Mouse (Mus musculus) neural tube, embryonic 14.5 days (tissue): ENCODE results near the gene Myh7. TPM values are rescaled to one million over a fixed set of nuclear protein-coding genes. Genes with fewer than 3 reads are reported as not detected.
"Not testable (repeated sequence)": the region's sequence is repeated elsewhere in the genome, so short reads cannot be mapped to it uniquely, and the experiment has no call there.

Experiments used
- ATAC-seq: fragments of 200-750 bp; cut with Nextera tagmentation; 2 replicates; pipeline ENCODE4 v1.8.0; 2017; ENCODE audit warnings: low read depth, mild to moderate bottlenecking, moderate TSS enrichment, moderate library complexity
- H3K27ac ChIP-seq: fragments of 300-500 bp; sonication (generic); 2 replicates; pipeline ENCODE4 v1.5.1; 2014; ENCODE audit warnings: low read depth, mild to moderate bottlenecking, control low read depth, low read length, moderate library complexity, mixed read lengths
- H3K27me3 ChIP-seq: fragments of 300-500 bp; sonication (generic); 2 replicates; pipeline ENCODE4 v1.6.1; 2014; ENCODE audit warnings: low read length; ENCODE audit not compliant: control insufficient read depth, insufficient read depth
- H3K36me3 ChIP-seq: fragments of 300-500 bp; sonication (generic); 2 replicates; pipeline ENCODE4 v1.6.1; 2014; ENCODE audit warnings: low read length, mixed read lengths; ENCODE audit not compliant: control insufficient read depth, insufficient read depth
- H3K4me1 ChIP-seq: fragments of 300-500 bp; sonication (generic); 2 replicates; pipeline ENCODE4 v1.6.1; 2014; ENCODE audit warnings: low read length; ENCODE audit not compliant: control insufficient read depth, insufficient read depth
- H3K4me2 ChIP-seq: fragments of 300-500 bp; sonication (generic); 2 replicates; pipeline ENCODE4 v1.6.1; 2014; ENCODE audit warnings: mild to moderate bottlenecking, low read depth, low read length, control low read depth
- H3K4me3 ChIP-seq: fragments of 300-500 bp; sonication (generic); 2 replicates; pipeline ENCODE4 v1.5.1; 2014; ENCODE audit warnings: low read depth, low read length, control low read depth, mixed read lengths
- H3K9ac ChIP-seq: fragments of 300-500 bp; sonication (generic); replicated peaks from 2 replicates; pipeline ENCODE4 v1.6.1; 2014; ENCODE audit warnings: low read depth, mild to moderate bottlenecking, control low read depth, low read length, mixed read lengths
- H3K9me3 ChIP-seq: fragments of 300-500 bp; sonication (generic); 2 replicates; pipeline ENCODE4 v1.6.1; 2016; ENCODE audit warnings: low read length; ENCODE audit not compliant: control insufficient read depth
- WGBS: fragments of 180-500 bp; shearing (Covaris S2); extraction: QIAGEN DNeasy Blood & Tissue Kit; methylation state at CpG from one replicate; pipeline ENCODE4 v1.1.7; 2014; 5-methylcytosine and 5-hydroxymethylcytosine counted together
- polyA plus RNA-seq: library from polyadenylated mRNA; unstranded; fragments of >200 nt; fragmentation: Nextera tagmentation; extraction: Ambion mirVana; gene quantifications from 2 replicates; pipeline ENCODE4 v1.2.1, GENCODE M21; 2014

The Myh7 gene
- polyA plus RNA-seq, 1 experiment from 2014 or later: 4.8 TPM

DNA sequence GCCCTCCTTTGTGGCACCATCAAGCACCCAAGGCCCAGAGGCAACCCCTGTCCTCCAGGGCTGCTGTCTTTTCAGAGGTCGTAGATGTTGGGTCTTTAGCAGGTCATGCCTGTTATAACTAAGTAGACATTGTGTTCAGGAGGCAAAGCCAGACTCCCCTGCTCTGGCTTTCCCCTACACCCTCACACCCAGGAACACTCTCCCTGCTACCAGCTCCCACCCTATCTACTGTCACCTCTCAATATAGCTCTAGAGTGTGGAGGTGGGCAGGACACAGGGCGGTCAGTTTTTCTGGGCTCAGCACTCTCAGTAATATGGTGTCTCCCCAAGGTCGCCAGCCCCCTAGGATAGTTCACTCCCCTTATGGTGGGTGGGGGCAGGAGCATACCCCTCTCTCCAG is 26.6 kb downstream of the Myh7 start:
- Histone ChIP-seq H3K4me2 (no peak overlapping the region), H3K27me3 (no peaks in the 10 kb centered on the region), H3K4me3 (no peak overlapping the region), H3K27ac (no peak overlapping the region), H3K36me3 (no peaks in the 10 kb centered on the region), H3K9ac (no peak overlapping the region), H3K4me1 (no peaks in the 10 kb centered on the region), H3K9me3 (no peaks in the 10 kb centered on the region)
- WGBS: 83% methylated on average over 3 of the region's 3 CpGs
- ATAC-seq: no peak

DNA sequence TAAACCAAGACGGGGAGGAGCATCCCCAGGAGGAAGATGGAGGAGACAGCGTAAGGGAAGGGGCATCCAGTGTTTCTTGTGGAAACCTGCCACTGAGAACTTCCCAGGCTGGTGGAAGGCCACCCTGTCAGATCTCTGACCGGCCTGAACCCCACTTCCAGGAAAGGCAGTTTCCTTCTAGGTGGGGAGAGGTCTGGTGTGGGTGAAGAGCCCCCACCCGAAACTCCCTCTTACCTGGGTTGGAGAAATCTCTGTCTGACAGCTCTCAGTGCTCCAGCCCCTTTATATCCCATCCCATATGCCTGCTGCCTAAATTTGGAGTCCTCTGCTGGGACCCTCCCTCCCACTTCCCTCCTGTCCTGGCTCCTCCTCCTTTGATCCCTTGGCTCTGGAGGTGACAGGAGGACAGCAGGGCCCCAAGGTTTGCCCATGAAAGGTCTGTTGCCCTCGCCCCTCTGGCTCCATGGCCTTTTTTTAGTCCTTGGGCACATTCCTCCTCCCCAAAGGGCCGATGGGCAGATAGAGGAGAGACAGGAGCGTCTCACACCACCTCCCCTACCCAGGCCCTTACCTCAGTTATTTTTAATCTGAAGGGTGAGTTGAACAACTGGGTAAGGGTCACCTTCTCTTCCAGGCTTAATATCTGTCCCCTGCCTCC is 28.0 kb downstream of the Myh7 start, which contains the start of gene Myh6:
Gene Myh6, minus strand, starts transcription at position 608 of the 658 bp plus-strand sequence.
- Histone ChIP-seq H3K4me2 (no peak within 1 kb of the TSS), H3K27me3 (no peaks in the 10 kb centered on the region), H3K27ac (no peak within 1 kb of the TSS), H3K4me3 (no peak within 1 kb of the TSS), H3K4me1 (no peaks in the 10 kb centered on the region), H3K9ac (no peak within 1 kb of the TSS), H3K9me3 (no peaks in the 10 kb centered on the region), H3K36me3 (no peaks in the 10 kb centered on the region)
- ATAC-seq: no peak
- WGBS: 78% methylated on average over 7 of the region's 7 CpGs

GRCm38 (mm10) chr14:54965631-54966030 is 28.8 kb downstream of the Myh7 start:
- no peaks in the 10 kb centered on the region for H3K4me1 ChIP-seq
- no peaks in the 10 kb centered on the region for H3K27me3 ChIP-seq
- H3K9ac ChIP-seq: no peak overlapping the region
- no peak overlapping the region for H3K27ac ChIP-seq
- no peak for ATAC-seq
- H3K36me3 ChIP-seq: no peaks in the 10 kb centered on the region
- H3K4me3 ChIP-seq: no peak overlapping the region
- no peak overlapping the region for H3K4me2 ChIP-seq
- 81% methylated on average over 6 of the region's 6 CpGs for WGBS
- H3K9me3 ChIP-seq: no peaks in the 10 kb centered on the region

DNA sequence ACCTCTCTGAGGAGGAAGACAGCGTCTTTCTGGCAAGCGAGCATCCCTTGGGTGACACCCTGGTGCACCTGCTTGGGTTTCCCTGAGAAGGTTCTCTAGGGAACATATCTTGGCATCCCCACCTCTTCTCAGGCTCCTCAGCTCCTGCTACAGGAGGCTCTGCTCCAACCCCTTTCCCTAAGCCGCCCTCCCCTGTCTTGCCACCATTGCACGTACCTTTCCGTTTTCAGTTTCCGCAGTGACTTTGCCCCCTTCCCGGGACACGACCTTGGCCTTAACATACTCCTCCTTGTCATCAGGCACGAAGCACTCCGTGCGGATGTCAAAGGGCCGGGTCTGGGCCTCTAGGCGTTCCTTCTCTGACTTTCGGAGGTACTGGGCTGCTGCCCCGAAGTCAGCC is 29.4 kb downstream of the Myh7 start:
- H3K36me3 ChIP-seq: no peaks in the 10 kb centered on the region
- no peaks in the 10 kb centered on the region for H3K9me3 ChIP-seq
- no peak overlapping the region for H3K9ac ChIP-seq
- H3K4me3 ChIP-seq: no peak overlapping the region
- ATAC-seq: no peak
- no peak overlapping the region for H3K27ac ChIP-seq
- no peaks in the 10 kb centered on the region for H3K4me1 ChIP-seq
- 83% methylated on average over 15 of the region's 15 CpGs for WGBS
- no peaks in the 10 kb centered on the region for H3K27me3 ChIP-seq
- no peak overlapping the region for H3K4me2 ChIP-seq

GRCm38 (mm10) chr14:54963727-54964126 is 30.7 kb downstream of the Myh7 start:
- Histone ChIP-seq H3K4me3 (no peak overlapping the region), H3K9ac (no peak overlapping the region), H3K4me1 (no peaks in the 10 kb centered on the region), H3K4me2 (no peak overlapping the region), H3K27ac (no peak overlapping the region), H3K9me3 (no peaks in the 10 kb centered on the region), H3K36me3 (no peaks in the 10 kb centered on the region), H3K27me3 (no peaks in the 10 kb centered on the region)
- 88% methylated on average over 11 of the region's 11 CpGs for WGBS
- no peak for ATAC-seq

- Histone ChIP-seq H3K4me3 (no peak overlapping the region), H3K4me1 (no peaks in the 10 kb centered on the region), H3K36me3 (no peaks in the 10 kb centered on the region), H3K9me3 (no peaks in the 10 kb centered on the region), H3K27ac (no peak overlapping the region), H3K27me3 (no peaks in the 10 kb centered on the region), H3K9ac (no peak overlapping the region), H3K4me2 (no peak overlapping the region)
- WGBS: 89% methylated on average over 7 of the region's 7 CpGs
- no peak for ATAC-seq
These were observed 31.7 kb downstream of the Myh7 start for GRCm38 (mm10) chr14:54962714-54963113.

DNA sequence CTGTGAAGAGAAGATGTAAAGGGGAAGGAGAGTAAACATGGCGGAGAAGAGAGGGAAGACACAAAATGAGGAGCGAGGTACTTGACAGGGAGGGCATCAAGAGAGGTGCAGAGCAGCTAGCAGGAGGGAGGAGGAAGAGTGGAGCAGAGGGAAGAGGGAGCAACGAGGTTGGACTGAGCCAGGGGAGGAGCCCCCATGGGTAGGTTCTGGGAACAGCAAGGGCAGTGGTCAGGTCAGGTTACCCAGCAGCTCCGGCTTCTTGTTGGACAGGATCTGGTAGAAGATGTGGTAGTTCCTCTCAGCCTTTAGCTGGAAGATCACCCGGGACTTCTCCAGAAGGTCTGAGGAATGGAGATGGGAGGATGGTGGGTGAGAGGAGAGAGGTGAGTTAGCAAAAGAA is 32.9 kb downstream of the Myh7 start:
- Histone ChIP-seq H3K27ac (no peak overlapping the region), H3K4me1 (no peaks in the 10 kb centered on the region), H3K36me3 (no peaks in the 10 kb centered on the region), H3K9me3 (no peaks in the 10 kb centered on the region), H3K4me3 (no peak overlapping the region), H3K9ac (no peak overlapping the region), H3K27me3 (no peaks in the 10 kb centered on the region), H3K4me2 (no peak overlapping the region)
- ATAC-seq: no peak
- WGBS: 81% methylated on average over 5 of the region's 5 CpGs

- Histone ChIP-seq H3K4me2 (no peak overlapping the region), H3K4me3 (no peak overlapping the region), H3K9ac (no peak overlapping the region), H3K9me3 (no peaks in the 10 kb centered on the region), H3K27ac (no peak overlapping the region), H3K4me1 (no peaks in the 10 kb centered on the region), H3K27me3 (no peaks in the 10 kb centered on the region), H3K36me3 (no peaks in the 10 kb centered on the region)
- no peak for ATAC-seq
- 78% methylated on average over 10 of the region's 10 CpGs for WGBS
These were observed 33.7 kb downstream of the Myh7 start for GRCm38 (mm10) chr14:54960769-54961168.

DNA sequence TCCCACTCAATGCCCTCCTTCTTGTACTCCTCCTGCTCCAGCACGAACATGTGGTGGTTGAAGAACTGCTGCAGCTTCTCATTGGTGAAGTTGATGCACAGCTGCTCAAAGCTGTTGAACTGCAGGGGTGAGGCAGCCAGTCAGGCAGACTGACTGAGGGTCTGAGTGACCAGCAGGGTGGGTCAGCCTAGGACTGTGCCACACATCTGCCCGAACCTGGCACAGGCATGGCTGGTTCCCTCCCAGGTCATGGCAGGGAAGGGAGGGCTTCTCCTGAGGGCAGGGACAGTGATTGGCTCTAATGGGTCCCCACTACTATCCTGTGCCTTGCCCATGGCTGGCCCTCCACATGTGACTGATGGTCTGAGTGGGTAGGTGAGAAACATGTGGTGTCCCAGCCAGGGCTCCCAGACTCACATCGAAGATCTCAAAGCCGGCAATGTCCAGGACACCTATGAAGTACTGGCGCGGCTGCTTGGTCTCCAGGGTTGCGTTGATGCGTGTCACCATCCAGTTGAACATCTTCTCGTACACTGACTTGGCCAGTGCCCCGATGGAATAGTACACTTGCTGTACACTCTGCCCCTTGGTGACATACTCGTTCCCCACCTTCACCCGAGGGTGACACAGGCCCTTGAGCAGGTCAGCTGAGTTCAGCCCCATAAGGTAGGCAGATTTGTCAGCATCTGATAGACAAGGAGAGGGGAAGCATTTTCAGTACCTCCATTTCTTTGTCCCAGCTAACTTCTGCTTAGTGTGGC is 34.4 kb downstream of the Myh7 start:
- not testable (repeated sequence) for H3K27ac ChIP-seq, ATAC-seq, H3K9ac ChIP-seq, H3K4me1 ChIP-seq, H3K9me3 ChIP-seq, H3K4me3 ChIP-seq, H3K36me3 ChIP-seq, H3K27me3 ChIP-seq, H3K4me2 ChIP-seq
- WGBS: 95% methylated on average over 12 of the region's 12 CpGs
